Mouse (Mus musculus) hindbrain, embryonic 14.5 days (tissue): ENCODE data around the gene Lrrtm4. TPM values are rescaled to one million over a fixed set of nuclear protein-coding genes. Genes with fewer than 3 reads are reported as not detected.

ENCODE experiments used
- ATAC-seq: fragments of 200-750 bp; cut with Nextera tagmentation; 2 replicates; pipeline ENCODE4 v1.8.0; 2017; ENCODE audit warnings: moderate number of reproducible peaks, mild to moderate bottlenecking, moderate TSS enrichment, moderate library complexity; ENCODE audit not compliant: low FRiP score
- DNase-seq: peaks from one replicate; pipeline ENCODE4 v3.0.0-alpha.2; 2015; ENCODE audit warnings: low spot score
- H3K27ac ChIP-seq: fragments of 300-500 bp; sonication (generic); 2 replicates; pipeline ENCODE4 v1.5.1; 2014; ENCODE audit warnings: mild to moderate bottlenecking, moderate library complexity
- H3K27me3 ChIP-seq: fragments of 300-500 bp; sonication (generic); 2 replicates; pipeline ENCODE4 v1.6.1; 2014; ENCODE audit warnings: mild to moderate bottlenecking, low read length, mixed read lengths; ENCODE audit not compliant: control insufficient read depth, insufficient read depth
- H3K36me3 ChIP-seq: fragments of 300-500 bp; sonication (generic); replicated peaks from 2 replicates; pipeline ENCODE4 v1.6.1; 2014; ENCODE audit not compliant: control insufficient read depth, insufficient read depth
- H3K4me1 ChIP-seq: fragments of 300-500 bp; sonication (generic); replicated peaks from 2 replicates; pipeline ENCODE4 v1.6.1; 2014; ENCODE audit warnings: antibody characterized with exemption, low read length, mixed read lengths; ENCODE audit not compliant: control insufficient read depth, insufficient read depth
- H3K4me2 ChIP-seq: fragments of 300-500 bp; sonication (generic); replicated peaks from 2 replicates; pipeline ENCODE4 v1.6.1; 2014; ENCODE audit warnings: mild to moderate bottlenecking, moderate library complexity
- H3K4me3 ChIP-seq: fragments of 300-500 bp; sonication (generic); replicated peaks from 2 replicates; pipeline ENCODE4 v1.5.1; 2014; ENCODE audit warnings: mild to moderate bottlenecking, low read length
- H3K9ac ChIP-seq: fragments of 300-500 bp; sonication (generic); 2 replicates; pipeline ENCODE4 v1.6.1; 2014
- H3K9me3 ChIP-seq: fragments of 300-500 bp; sonication (generic); 2 replicates; pipeline ENCODE4 v1.6.1; 2016; ENCODE audit warnings: low read length; ENCODE audit not compliant: control insufficient read depth
- WGBS: fragments of 180-500 bp; shearing (Covaris S2); extraction: QIAGEN DNeasy Blood & Tissue Kit; methylation state at CpG from one replicate; pipeline ENCODE4 v1.1.7; 2014; 5-methylcytosine and 5-hydroxymethylcytosine counted together
- polyA plus RNA-seq: library from polyadenylated mRNA; unstranded; fragments of >200 nt; fragmentation: Nextera tagmentation; extraction: Ambion mirVana; gene quantifications from 2 replicates; pipeline ENCODE4 v1.2.1, GENCODE M21; 2014

Gene Lrrtm4
- polyA plus RNA-seq, 1 experiment from 2014 or later = 20.2 TPM

GRCm38 (mm10) chr6:80126419-80126818, 107.7 kb downstream of the Lrrtm4 start:
- Histone ChIP-seq H3K4me1 (no peaks in the 10 kb centered on the region), H3K27me3 (no peaks in the 10 kb centered on the region), H3K27ac (no peak overlapping the region), H3K4me2 (no peak overlapping the region), H3K9ac (no peak overlapping the region), H3K4me3 (no peak overlapping the region), H3K9me3 (no peaks in the 10 kb centered on the region), H3K36me3 (no peaks in the 10 kb centered on the region)
- ATAC-seq (no peak), DNase-seq (no peak)
- whole genome bisulfite sequencing = 73% methylated on average over 1 of the region's 1 CpGs

- H3K4me1 ChIP-seq = no peaks in the 10 kb centered on the region
- H3K4me3 ChIP-seq = no peak overlapping the region
- no peaks in the 10 kb centered on the region for H3K9me3 ChIP-seq
- H3K27ac ChIP-seq = no peak overlapping the region
- WGBS = 55% methylated on average over 4 of the region's 4 CpGs
- no peak overlapping the region for H3K4me2 ChIP-seq
- H3K27me3 ChIP-seq = no peaks in the 10 kb centered on the region
- DNase-seq (no peak), ATAC-seq (no peak)
- no peaks in the 10 kb centered on the region for H3K36me3 ChIP-seq
- H3K9ac ChIP-seq = no peak overlapping the region
Measured at GRCm38 (mm10) chr6:80162585-80162984, 143.9 kb downstream of the Lrrtm4 start.

GRCm38 (mm10) chr6:80181916-80182315, 163.2 kb downstream of the Lrrtm4 start:
- no peaks in the 10 kb centered on the region for H3K36me3 ChIP-seq
- no peak overlapping the region for H3K9ac ChIP-seq
- no peak overlapping the region for H3K27ac ChIP-seq
- no peak overlapping the region for H3K4me3 ChIP-seq
- 73% methylated on average over 1 of the region's 1 CpGs for WGBS
- H3K4me2 ChIP-seq = no peak overlapping the region
- no peaks in the 10 kb centered on the region for H3K27me3 ChIP-seq
- no peaks in the 10 kb centered on the region for H3K4me1 ChIP-seq
- H3K9me3 ChIP-seq = no peaks in the 10 kb centered on the region
- no peak for DNase-seq
- ATAC-seq = no peak

DNA sequence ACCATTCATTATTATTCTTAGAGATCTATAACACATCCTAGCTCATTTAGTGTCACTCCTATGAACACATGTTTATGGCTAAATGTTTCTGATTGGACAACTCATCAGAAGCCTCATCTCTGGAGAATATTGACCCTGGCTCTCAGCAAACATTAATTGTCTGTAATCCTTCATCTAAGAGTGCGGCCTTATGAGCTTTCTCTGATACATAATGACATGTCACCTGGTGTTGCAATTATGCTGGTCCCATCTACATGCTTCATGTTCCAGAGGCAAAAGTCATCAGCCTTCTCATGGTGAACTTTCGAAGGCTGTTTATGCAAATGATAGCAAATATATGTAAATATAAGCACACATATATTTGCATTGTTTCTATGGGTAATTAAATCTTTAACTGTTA, 163.7 kb downstream of the Lrrtm4 start:
- 66% methylated on average over 2 of the region's 2 CpGs for WGBS
- Histone ChIP-seq H3K4me1 (no peaks in the 10 kb centered on the region), H3K36me3 (no peaks in the 10 kb centered on the region), H3K9ac (no peak overlapping the region), H3K27me3 (no peaks in the 10 kb centered on the region), H3K4me2 (no peak overlapping the region), H3K27ac (no peak overlapping the region), H3K9me3 (no peaks in the 10 kb centered on the region), H3K4me3 (no peak overlapping the region)
- ATAC-seq = no peak
- DNase-seq = no peak

- Histone ChIP-seq H3K9me3 (no peaks in the 10 kb centered on the region), H3K27ac (no peak overlapping the region), H3K36me3 (no peaks in the 10 kb centered on the region), H3K27me3 (no peaks in the 10 kb centered on the region), H3K4me3 (no peak overlapping the region), H3K4me1 (no peaks in the 10 kb centered on the region), H3K9ac (no peak overlapping the region), H3K4me2 (no peak overlapping the region)
- DNase-seq = no peak
- 46% methylated on average over 6 of the region's 6 CpGs for WGBS
- ATAC-seq = no peak
Measured at GRCm38 (mm10) chr6:80185489-80186113, 166.9 kb downstream of the Lrrtm4 start.

DNA sequence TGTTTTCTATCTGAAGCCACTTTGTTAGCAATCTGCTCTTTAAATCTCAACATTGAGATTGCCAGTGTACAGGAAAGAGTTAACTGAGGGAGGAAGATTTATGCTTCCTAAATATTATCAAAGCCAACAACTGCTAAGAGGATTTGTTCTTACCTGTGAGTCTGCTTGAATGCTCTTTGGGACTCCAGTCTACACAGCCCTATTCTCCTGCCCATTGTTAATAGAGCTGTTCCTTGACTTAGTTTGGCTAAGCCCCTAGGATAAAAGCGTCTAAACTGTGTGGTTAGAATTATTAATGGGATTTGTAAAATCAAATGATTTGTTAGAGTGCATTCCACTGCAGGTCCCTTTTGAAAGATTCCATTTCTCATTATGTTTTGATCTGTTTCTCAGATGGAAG, 168.1 kb downstream of the Lrrtm4 start:
- no peak for DNase-seq
- H3K36me3 ChIP-seq = no peaks in the 10 kb centered on the region
- H3K9me3 ChIP-seq = no peaks in the 10 kb centered on the region
- H3K9ac ChIP-seq = no peak overlapping the region
- H3K4me2 ChIP-seq = no peak overlapping the region
- 48% methylated on average over 1 of the region's 1 CpGs for WGBS
- ATAC-seq = no peak
- H3K4me1 ChIP-seq = no peaks in the 10 kb centered on the region
- no peak overlapping the region for H3K4me3 ChIP-seq
- H3K27me3 ChIP-seq = no peaks in the 10 kb centered on the region
- no peak overlapping the region for H3K27ac ChIP-seq

- Histone ChIP-seq H3K4me3 (no peak overlapping the region), H3K9me3 (no peaks in the 10 kb centered on the region), H3K4me1 (no peaks in the 10 kb centered on the region), H3K4me2 (no peak overlapping the region), H3K36me3 (no peaks in the 10 kb centered on the region), H3K27ac (no peak overlapping the region), H3K27me3 (no peaks in the 10 kb centered on the region), H3K9ac (no peak overlapping the region)
- no peak for DNase-seq
- ATAC-seq = no peak
- 47% methylated on average over 2 of the region's 2 CpGs for WGBS
Measured at GRCm38 (mm10) chr6:80209476-80209875, 190.8 kb downstream of the Lrrtm4 start.

GRCm38 (mm10) chr6:80210281-80210680, 191.6 kb downstream of the Lrrtm4 start:
- Histone ChIP-seq H3K9me3 (no peaks in the 10 kb centered on the region), H3K4me2 (no peak overlapping the region), H3K4me1 (no peaks in the 10 kb centered on the region), H3K4me3 (no peak overlapping the region), H3K9ac (no peak overlapping the region), H3K27ac (no peak overlapping the region), H3K36me3 (no peaks in the 10 kb centered on the region), H3K27me3 (no peaks in the 10 kb centered on the region)
- ATAC-seq (0 out of 2 replicates have a peak, but pooled peaks have one; percentile 40), DNase-seq (no peak)
- WGBS = 94% methylated on average over 5 of the region's 5 CpGs

DNA sequence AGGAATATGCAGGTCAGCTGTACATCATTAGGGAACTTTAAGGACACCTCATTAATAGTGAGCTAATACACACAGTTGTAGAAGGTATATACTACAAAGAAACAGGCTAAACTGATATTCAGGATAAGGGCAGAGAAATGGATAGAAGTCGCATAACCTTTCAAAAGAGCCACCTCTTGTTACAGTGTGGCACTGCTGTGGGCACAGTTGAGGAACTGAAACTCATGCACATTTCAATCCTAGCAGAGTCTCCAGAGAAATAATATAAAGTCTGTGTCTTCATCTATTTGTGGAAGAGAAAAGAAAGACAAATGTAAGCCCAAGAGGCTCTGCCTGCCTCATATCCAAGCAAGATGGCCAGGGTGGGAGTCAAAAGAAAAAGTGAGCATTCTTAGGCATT, 242.9 kb downstream of the Lrrtm4 start:
- Histone ChIP-seq H3K27ac (no peak overlapping the region), H3K4me2 (no peak overlapping the region), H3K36me3 (no peaks in the 10 kb centered on the region), H3K27me3 (no peaks in the 10 kb centered on the region), H3K9me3 (no peaks in the 10 kb centered on the region), H3K9ac (no peak overlapping the region), H3K4me3 (no peak overlapping the region), H3K4me1 (no peaks in the 10 kb centered on the region)
- ATAC-seq = no peak
- 95% methylated on average over 1 of the region's 1 CpGs for WGBS
- DNase-seq = no peak

DNA sequence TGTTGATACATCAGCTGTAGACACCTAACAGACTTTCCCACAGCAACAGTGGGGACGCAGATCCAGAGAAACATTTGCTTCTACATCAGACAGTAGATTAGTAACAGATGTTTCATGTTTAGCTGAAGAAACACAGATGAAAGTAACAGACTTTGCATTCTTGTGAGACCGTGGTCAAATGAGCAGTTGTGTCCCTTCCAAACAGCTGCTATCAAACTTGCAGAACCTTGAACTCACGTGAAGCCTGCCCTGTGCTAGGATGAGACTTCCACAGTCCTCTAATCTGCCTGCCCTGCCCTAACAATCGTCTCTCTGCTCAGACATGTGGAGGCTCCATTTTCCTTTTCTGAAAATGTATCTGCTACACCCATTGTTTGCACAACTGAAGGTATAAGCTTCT, 245.3 kb downstream of the Lrrtm4 start:
- Histone ChIP-seq H3K27me3 (no peaks in the 10 kb centered on the region), H3K4me3 (no peak overlapping the region), H3K36me3 (no peaks in the 10 kb centered on the region), H3K4me1 (no peaks in the 10 kb centered on the region), H3K9me3 (no peaks in the 10 kb centered on the region), H3K4me2 (no peak overlapping the region), H3K27ac (no peak overlapping the region), H3K9ac (no peak overlapping the region)
- DNase-seq = no peak
- no peak for ATAC-seq
- WGBS = 82% methylated on average over 4 of the region's 4 CpGs
